ENCODE assay signal across 9 mouse cellular contexts in genomic region chr12:109527414-109528262, GRCm38 (mm10).
DNase-seq lines count a peak whose midpoint lies in the region; ATAC-seq and TF ChIP-seq lines count a peak whose summit lies in the region.
"Had no signal": no experiment of that assay in that cellular context is flagged by ENCODE, and none has a peak within 500 bp of the region (broad histone marks: within the 10 kb centered on the region; RNA-seq: fewer than 3 reads in every experiment).

No protein-coding gene starts in this region.

- H3K27me3 ChIP-seq in kidney, embryonic 15.5 days, result 0 out of 2 replicates have a peak, but pooled peaks cover 4% of the 10 kb centered on the region
- H3K27me3 ChIP-seq in forebrain, embryonic 11.5 days (ENCODE audit: control insufficient read depth, insufficient read depth, low read length), result peaks cover 2% of the 10 kb centered on the region; the same call in 1 of the 2 replicates
- H3K27me3 ChIP-seq in limb, embryonic 14.5 days (ENCODE audit: control insufficient read depth, insufficient read depth, low read length), result no peaks in the 10 kb centered on the region

- H3K27ac ChIP-seq in kidney, embryonic 15.5 days, result no peak overlapping the region
- no peak overlapping the region for H3K27ac ChIP-seq in forebrain, embryonic 11.5 days (ENCODE audit: low read depth, low read length)
- no peak overlapping the region for H3K27ac ChIP-seq in limb, embryonic 14.5 days (replicated peaks; ENCODE audit: low read depth, low read length)
- no peak overlapping the region for H3K27ac ChIP-seq in olfactory bulb, adult 2 months (ENCODE audit: insufficient read depth, low read depth, low read length)
- H3K27ac ChIP-seq: left cerebral cortex, adult 2 months had no signal

- 0 out of 2 replicates have a peak overlapping the region, but pooled peaks have one; percentile 12 for H3K9ac ChIP-seq in kidney, embryonic 15.5 days
- no peak overlapping the region for H3K9ac ChIP-seq in forebrain, embryonic 11.5 days (ENCODE audit: low read length)
- 0 out of 2 replicates have a peak overlapping the region, but pooled peaks have one; percentile 34 for H3K9ac ChIP-seq in limb, embryonic 14.5 days (ENCODE audit: low read depth, low read length, severe bottlenecking)

- peaks cover 20% of the 10 kb centered on the region for H3K4me1 ChIP-seq in kidney, embryonic 15.5 days
- H3K4me1 ChIP-seq in forebrain, embryonic 11.5 days (replicated peaks; ENCODE audit: control insufficient read depth, insufficient read depth, low read length), result peaks cover 6% of the 10 kb centered on the region
- peaks cover 35% of the 10 kb centered on the region for H3K4me1 ChIP-seq in limb, embryonic 14.5 days (ENCODE audit: control insufficient read depth, insufficient read depth, low read length)
- no peaks in the 10 kb centered on the region for H3K4me1 ChIP-seq in olfactory bulb, adult 2 months (ENCODE audit: control insufficient read depth, insufficient read depth, low read length)

- H3K9me3 ChIP-seq in kidney, embryonic 15.5 days (replicated peaks), result peaks cover 28% of the 10 kb centered on the region
- H3K9me3 ChIP-seq in forebrain, embryonic 11.5 days (ENCODE audit: control insufficient read depth, low read length), result peaks cover 32% of the 10 kb centered on the region
- peaks cover 35% of the 10 kb centered on the region for H3K9me3 ChIP-seq in limb, embryonic 14.5 days (ENCODE audit: control insufficient read depth, low read length)

- whole genome bisulfite sequencing in kidney, embryonic 15.5 days, result 67% methylated on average over 29 of the region's 29 CpGs
- WGBS in forebrain, embryonic 11.5 days, result 55% methylated on average over 29 of the region's 29 CpGs
- WGBS in limb, embryonic 14.5 days, result 62% methylated on average over 29 of the region's 29 CpGs
- WGBS in olfactory bulb, adult 2 months, result 84% methylated on average over 29 of the region's 29 CpGs

- H3K36me3 ChIP-seq in kidney, embryonic 15.5 days, result no peaks in the 10 kb centered on the region
- H3K36me3 ChIP-seq in forebrain, embryonic 11.5 days (ENCODE audit: control insufficient read depth, insufficient read depth, low read length), result no peaks in the 10 kb centered on the region
- no peaks in the 10 kb centered on the region for H3K36me3 ChIP-seq in limb, embryonic 14.5 days (ENCODE audit: control insufficient read depth, insufficient read depth, low read length)

- TF ChIP-seq CTCF in olfactory bulb, adult 2 months (IDR thresholded peaks at IDR 0.05; ENCODE audit: insufficient read depth, low read depth, low read length), result no peak

- H3K4me2 ChIP-seq in kidney, embryonic 15.5 days, result peak overlapping the region; percentile 66
- peak overlapping the region; percentile 51 for H3K4me2 ChIP-seq in forebrain, embryonic 11.5 days (ENCODE audit: low read depth, low read length, severe bottlenecking)
- H3K4me2 ChIP-seq in limb, embryonic 14.5 days (replicated peaks; ENCODE audit: low read depth, low read length, severe bottlenecking), result peak overlapping the region; percentile 44

- peak overlapping the region; percentile 40 for H3K4me3 ChIP-seq in kidney, embryonic 15.5 days (replicated peaks)
- peak overlapping the region; percentile 21 for H3K4me3 ChIP-seq in forebrain, embryonic 11.5 days (ENCODE audit: low read depth, low read length)
- H3K4me3 ChIP-seq in limb, embryonic 14.5 days (replicated peaks; ENCODE audit: low read length), result peak overlapping the region; percentile 25
- H3K4me3 ChIP-seq in olfactory bulb, adult 2 months (ENCODE audit: insufficient read depth, low read depth, low read length), result peak overlapping the region; percentile 2; the same call in 1 of the 2 replicates
- H3K4me3 ChIP-seq: left cerebral cortex, adult 2 months had no signal

- DNase-seq in kidney, adult 9 months, result no peak
- no peak for DNase-seq in forebrain, embryonic 11.5 days (ENCODE audit: low spot score)
- DNase-seq in limb, embryonic 14.5 days (ENCODE audit: low spot score), result no peak
- DNase-seq in right cerebral cortex, postnatal 25 days, result no peak
- no peak for DNase-seq in thymus, postnatal 0 days (ENCODE audit: low spot score)

- no peak for TF ChIP-seq POLR2A in limb, embryonic 14.5 days (IDR thresholded peaks at IDR 0.05; ENCODE audit: borderline replicate concordance, extremely low read depth, insufficient read depth, insufficient read length)
- no peak for TF ChIP-seq POLR2A in olfactory bulb, adult 2 months (IDR thresholded peaks at IDR 0.05; ENCODE audit: insufficient read depth, low read depth, low read length)

- ATAC-seq in kidney, embryonic 15.5 days (replicated peaks; ENCODE audit: low FRiP score), result peak; percentile 48; the same call in 1 of the 2 replicates
- ATAC-seq in forebrain, embryonic 11.5 days (replicated peaks; ENCODE audit: low FRiP score), result peak; percentile 78
- ATAC-seq in limb, embryonic 14.5 days (ENCODE audit: low FRiP score, low read depth), result 0 out of 2 replicates have a peak, but pooled peaks have one; percentile 36
- no peak for ATAC-seq in frontal cortex, adult (ENCODE audit: low TSS enrichment)
